Mouse (Mus musculus) lung, embryonic 16.5 days (tissue): ENCODE data around the gene Upp2. TPM values are rescaled to one million over a fixed set of nuclear protein-coding genes. Genes with fewer than 3 reads are reported as not detected.
A peak's percentile ranks its signal among the peaks of the same experiment; 100 is the strongest.

Experiments used
- ATAC-seq: fragments of 200-750 bp; cut with Nextera tagmentation; 2 replicates; pipeline ENCODE4 v1.8.0; 2017; ENCODE audit warnings: low read depth, mild to moderate bottlenecking, moderate library complexity
- H3K27ac ChIP-seq: fragments of 300-500 bp; sonication (generic); 2 replicates; pipeline ENCODE4 v1.5.1; 2014; ENCODE audit warnings: mild to moderate bottlenecking, control low read depth, low read length
- H3K27me3 ChIP-seq: fragments of 300-500 bp; sonication (generic); 2 replicates; pipeline ENCODE4 v1.6.1; 2014; ENCODE audit warnings: low read depth, low read length, mixed read lengths; ENCODE audit not compliant: control insufficient read depth, insufficient read depth
- H3K36me3 ChIP-seq: fragments of 300-500 bp; sonication (generic); 2 replicates; pipeline ENCODE4 v1.6.1; 2014; ENCODE audit warnings: low read length; ENCODE audit not compliant: control insufficient read depth, insufficient read depth
- H3K4me1 ChIP-seq: fragments of 300-500 bp; sonication (generic); replicated peaks from 2 replicates; pipeline ENCODE4 v1.6.1; 2014; ENCODE audit warnings: low read length, mixed read lengths; ENCODE audit not compliant: control insufficient read depth, insufficient read depth
- H3K4me2 ChIP-seq: fragments of 300-500 bp; sonication (generic); 2 replicates; pipeline ENCODE4 v1.6.1; 2014; ENCODE audit warnings: low read depth, low read length, control low read depth
- H3K4me3 ChIP-seq: fragments of 300-500 bp; sonication (generic); 2 replicates; pipeline ENCODE4 v1.5.1; 2014; ENCODE audit warnings: mild to moderate bottlenecking, low read length, control low read depth
- H3K9ac ChIP-seq: fragments of 300-500 bp; sonication (generic); 2 replicates; pipeline ENCODE4 v1.6.1; 2014; ENCODE audit warnings: low read length, control low read depth
- H3K9me3 ChIP-seq: fragments of 300-500 bp; sonication (generic); 2 replicates; pipeline ENCODE4 v1.6.1; 2016; ENCODE audit warnings: low read length; ENCODE audit not compliant: control insufficient read depth
- WGBS: fragments of 180-500 bp; shearing (Covaris S2); extraction: QIAGEN DNeasy Blood & Tissue Kit; methylation state at CpG from one replicate; pipeline ENCODE4 v1.1.7; 2014; 5-methylcytosine and 5-hydroxymethylcytosine counted together
- polyA plus RNA-seq: library from polyadenylated mRNA; unstranded; fragments of >200 nt; fragmentation: Nextera tagmentation; extraction: Ambion mirVana; gene quantifications from 2 replicates; pipeline ENCODE4 v1.2.1, GENCODE M21; 2015

Gene Upp2
- polyA plus RNA-seq, 1 experiment from 2014 or later: 6.6 TPM

DNA sequence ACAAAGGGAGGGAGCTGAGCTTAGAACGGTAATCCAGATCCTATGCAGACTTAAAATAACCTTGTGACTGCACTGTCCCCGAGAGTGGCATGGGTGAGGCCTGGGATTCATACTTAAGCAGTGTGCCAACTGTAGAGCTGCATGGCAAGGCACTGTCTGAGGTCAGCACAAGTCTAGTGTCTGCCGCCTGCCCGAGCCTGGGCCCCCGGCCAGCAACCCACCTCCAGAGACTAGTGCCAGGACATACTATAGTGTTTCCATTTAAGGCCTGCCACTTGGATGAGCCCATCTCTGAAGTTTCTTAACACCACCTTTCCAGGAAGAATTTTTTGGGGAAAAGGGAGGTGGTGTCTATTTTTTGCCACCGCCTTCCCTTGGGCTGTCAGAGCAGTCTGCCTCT is 1.8 kb upstream of the Upp2 start:
- Histone ChIP-seq H3K4me2 (peak overlapping the region; percentile 73), H3K36me3 (no peaks in the 10 kb centered on the region), H3K4me1 (peaks cover 35% of the 10 kb centered on the region), H3K27ac (no peak overlapping the region), H3K9ac (peak overlapping the region; percentile 34; the same call in 1 of the 2 replicates), H3K27me3 (no peaks in the 10 kb centered on the region), H3K9me3 (no peaks in the 10 kb centered on the region), H3K4me3 (peak overlapping the region; percentile 87)
- 41% methylated on average over 6 of the region's 6 CpGs for WGBS
- ATAC-seq: no peak

DNA sequence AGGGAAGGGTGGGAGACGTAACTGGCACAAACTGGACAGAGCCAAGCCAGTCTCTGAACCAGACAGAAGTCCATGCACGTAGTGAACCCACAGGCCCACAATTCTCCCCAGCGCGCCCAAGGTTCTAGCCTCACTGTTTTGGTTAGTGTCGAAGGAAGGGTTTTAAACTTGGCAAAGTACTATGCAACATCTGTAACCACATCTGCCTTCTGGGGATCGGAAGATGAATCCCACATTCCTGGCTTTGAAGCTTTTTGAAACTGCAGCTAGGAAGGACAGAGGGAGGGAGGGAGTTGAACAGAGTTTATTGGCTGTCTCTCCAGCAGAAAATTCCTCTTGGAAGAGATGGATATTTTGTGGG is 1.1 kb upstream of the Upp2 start:
- peaks cover 35% of the 10 kb centered on the region for H3K4me1 ChIP-seq

DNA sequence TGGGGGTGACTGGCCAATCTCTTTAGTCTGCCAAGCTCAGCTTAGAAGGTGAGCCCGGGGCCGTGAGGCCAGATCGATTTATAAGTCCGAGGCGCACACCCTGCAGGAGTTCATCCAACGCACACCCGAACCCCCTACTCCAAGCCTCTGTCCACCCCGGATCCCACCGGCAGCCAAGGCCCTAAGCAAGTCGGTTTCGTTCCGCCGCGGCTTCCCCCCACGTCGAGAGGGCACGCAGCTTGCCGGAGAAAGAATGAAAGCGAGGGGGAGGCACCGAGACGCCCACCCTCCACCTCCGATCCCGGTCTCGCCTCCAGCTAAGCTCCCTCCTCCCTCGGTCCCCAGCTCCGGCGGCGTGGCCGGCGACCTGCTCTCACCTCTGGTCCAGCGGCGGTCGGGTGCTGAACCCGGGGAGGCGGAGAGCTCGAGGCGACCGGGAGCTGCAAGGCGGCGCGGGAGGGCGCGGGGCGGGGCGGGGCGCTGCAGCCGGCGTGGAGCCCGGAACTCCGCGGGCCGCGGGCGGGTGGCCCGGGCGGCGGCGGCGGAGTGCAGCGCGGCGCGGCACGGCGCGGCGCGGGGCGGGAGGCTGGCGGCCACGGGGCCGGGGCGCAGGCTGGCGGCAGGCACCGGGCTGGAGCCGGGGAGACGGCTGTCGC is 560 bp upstream of the Upp2 start:
- Histone ChIP-seq H3K4me3 (peak overlapping the region; percentile 87), H3K4me1 (peaks cover 35% of the 10 kb centered on the region), H3K9ac (peak overlapping the region; percentile 88), H3K4me2 (peak overlapping the region; percentile 73), H3K9me3 (no peaks in the 10 kb centered on the region), H3K36me3 (no peaks in the 10 kb centered on the region), H3K27me3 (no peaks in the 10 kb centered on the region), H3K27ac (peak overlapping the region; percentile 97)
- ATAC-seq: peak; percentile 46
- 0% methylated on average over 27 of the region's 78 CpGs for WGBS

More for the DNA sequence above, 1.1 kb upstream of the Upp2 start:
- Histone ChIP-seq H3K4me3 (peak overlapping the region; percentile 87), H3K27ac (peak overlapping the region; percentile 97), H3K27me3 (no peaks in the 10 kb centered on the region), H3K9me3 (no peaks in the 10 kb centered on the region), H3K9ac (peak overlapping the region; percentile 88), H3K4me2 (peak overlapping the region; percentile 73), H3K36me3 (no peaks in the 10 kb centered on the region)
- WGBS: 3% methylated on average over 6 of the region's 6 CpGs
- peak; percentile 0; the same call in 1 of the 2 replicates for ATAC-seq

DNA sequence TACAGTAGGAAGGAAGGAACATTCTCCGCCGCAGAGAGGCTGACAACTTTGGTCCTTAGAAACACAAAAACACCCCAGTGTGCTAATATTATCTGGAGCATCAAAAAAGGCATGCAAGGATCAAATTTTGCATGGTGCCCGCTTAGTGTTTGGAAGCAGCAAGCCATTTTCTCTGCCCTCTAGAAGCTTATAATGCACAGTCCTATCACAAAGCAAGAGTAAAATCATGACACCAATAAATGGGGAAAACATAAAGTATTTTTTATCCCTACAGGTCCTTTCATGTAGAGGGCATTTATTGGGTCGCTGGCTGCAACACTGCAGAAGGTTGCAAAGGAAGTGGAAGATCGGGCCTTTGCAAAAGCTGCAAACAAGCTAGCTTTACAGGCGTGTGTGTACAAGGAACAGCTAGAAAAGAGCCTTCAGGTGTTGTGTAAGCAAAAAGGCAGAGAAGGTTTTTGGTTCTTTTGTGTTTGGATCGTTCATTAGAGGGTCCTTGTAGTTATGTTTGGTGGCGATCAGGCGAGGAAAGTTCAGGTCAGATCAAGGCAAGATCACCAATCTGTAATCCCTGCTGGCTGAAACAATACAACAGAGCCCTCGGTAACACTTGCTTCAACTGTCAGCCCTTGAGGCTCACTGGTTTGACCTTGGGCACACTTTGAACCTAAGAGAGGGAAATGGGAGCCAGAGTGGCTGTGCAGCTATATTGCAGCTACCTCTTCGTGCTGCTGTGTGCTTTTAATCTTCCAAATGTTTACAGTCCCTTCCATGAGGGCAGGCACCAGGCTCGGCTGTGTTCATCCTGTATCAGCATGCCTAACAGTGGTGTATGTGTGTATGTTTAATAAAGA is 995 bp downstream of the Upp2 start:
- Histone ChIP-seq H3K4me3 (peak overlapping the region; percentile 87), H3K4me1 (peaks cover 24% of the 10 kb centered on the region), H3K9ac (peak overlapping the region; percentile 88), H3K36me3 (no peaks in the 10 kb centered on the region), H3K27ac (peak overlapping the region; percentile 97), H3K4me2 (peak overlapping the region; percentile 74), H3K9me3 (no peaks in the 10 kb centered on the region), H3K27me3 (no peaks in the 10 kb centered on the region)
- ATAC-seq: no peak
- 5% methylated on average over 12 of the region's 12 CpGs for WGBS

DNA sequence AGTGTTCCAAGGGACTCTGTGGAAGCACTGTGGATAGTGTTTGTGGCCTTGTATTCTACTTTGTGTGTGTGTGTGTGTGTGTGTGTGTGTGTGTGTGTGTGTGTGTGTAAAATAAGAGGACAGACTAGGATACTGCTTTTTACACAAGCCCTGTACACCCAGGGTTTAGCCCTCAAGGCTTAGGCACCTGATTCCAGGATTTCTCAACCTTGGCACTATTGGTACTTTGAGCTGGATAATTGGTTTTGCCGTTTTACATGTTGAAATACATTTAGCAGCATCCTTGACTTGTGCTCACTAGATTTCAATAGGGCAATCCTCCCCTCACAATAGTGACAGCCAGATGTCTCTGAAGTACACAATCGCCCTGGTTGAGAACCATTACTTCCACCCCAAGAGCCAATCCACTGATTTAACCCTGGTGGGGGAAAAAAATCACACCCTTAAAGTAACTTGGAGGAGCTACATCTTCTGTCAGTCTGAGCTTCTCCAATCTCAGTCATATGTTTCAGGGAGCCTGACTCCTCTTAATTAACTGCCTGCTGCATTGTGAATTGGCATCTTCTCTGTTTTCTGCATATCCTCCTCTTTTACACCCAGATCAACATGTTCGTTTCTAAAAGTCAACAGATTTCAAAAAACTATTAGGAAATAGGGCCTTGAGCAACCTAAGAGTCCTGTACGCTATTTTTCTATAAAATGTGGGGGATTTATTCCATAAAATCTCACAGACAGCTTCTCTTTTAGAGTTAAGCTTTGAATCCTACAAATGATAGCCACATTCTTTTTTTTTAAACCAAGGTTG is 1.9 kb downstream of the Upp2 start:
- Histone ChIP-seq H3K9me3 (no peaks in the 10 kb centered on the region), H3K36me3 (no peaks in the 10 kb centered on the region), H3K4me3 (no peak overlapping the region), H3K9ac (no peak overlapping the region; the same call in 1 of the 2 replicates), H3K4me2 (no peak overlapping the region; the same call in 1 of the 2 replicates), H3K27ac (no peak overlapping the region), H3K4me1 (peaks cover 22% of the 10 kb centered on the region), H3K27me3 (no peaks in the 10 kb centered on the region)
- WGBS: 62% methylated on average over 4 of the region's 4 CpGs
- no peak for ATAC-seq

DNA sequence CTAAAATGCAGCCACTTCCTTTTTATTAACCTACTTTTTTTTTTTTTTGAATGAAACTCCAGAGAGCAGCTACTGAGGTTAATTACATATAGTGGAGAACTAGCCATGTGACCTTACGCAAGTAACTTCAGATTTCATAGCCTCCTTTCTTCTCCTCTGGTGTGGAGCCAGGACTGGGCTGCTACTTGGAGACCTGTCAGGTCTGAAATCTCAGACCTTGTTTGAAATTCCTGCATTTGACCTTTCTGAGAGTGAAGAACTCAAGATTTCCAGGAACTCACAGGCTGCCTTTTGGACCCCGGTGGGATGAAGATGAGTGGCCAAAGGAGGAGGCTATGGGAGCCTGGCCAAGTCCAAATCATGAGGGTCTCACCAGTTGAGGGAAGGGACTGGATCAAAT is 7.1 kb downstream of the Upp2 start:
- no peak overlapping the region for H3K27ac ChIP-seq
- no peak overlapping the region for H3K4me3 ChIP-seq
- no peak overlapping the region for H3K4me2 ChIP-seq
- ATAC-seq: no peak
- H3K9ac ChIP-seq: no peak overlapping the region
- 63% methylated on average over 2 of the region's 2 CpGs for WGBS
- H3K4me1 ChIP-seq: no peaks in the 10 kb centered on the region
- H3K9me3 ChIP-seq: no peaks in the 10 kb centered on the region
- no peaks in the 10 kb centered on the region for H3K27me3 ChIP-seq
- no peaks in the 10 kb centered on the region for H3K36me3 ChIP-seq

DNA sequence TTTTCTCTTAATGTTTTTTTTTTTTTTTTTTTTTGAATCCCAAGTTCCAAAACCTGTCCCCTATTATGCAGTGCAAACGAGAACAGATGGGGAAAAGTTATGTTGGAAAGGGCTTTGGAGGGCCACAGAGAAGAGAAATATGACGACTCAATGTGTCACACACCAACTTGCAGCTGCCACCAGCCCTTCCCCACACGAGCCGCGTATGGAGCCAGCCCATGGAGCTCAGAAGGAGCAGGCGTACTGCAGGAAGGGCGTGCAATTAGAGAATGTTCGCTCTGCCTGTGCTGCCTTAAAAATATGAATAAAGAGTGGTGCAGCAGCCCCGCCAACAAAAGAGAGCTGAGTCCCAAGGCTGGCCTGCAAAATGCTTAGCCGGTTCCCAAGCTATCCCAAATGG is 19.2 kb downstream of the Upp2 start:
- Histone ChIP-seq H3K4me2 (peak overlapping the region; percentile 8; the same call in 1 of the 2 replicates), H3K27ac (no peak overlapping the region), H3K4me1 (peaks cover 15% of the 10 kb centered on the region), H3K9me3 (no peaks in the 10 kb centered on the region), H3K9ac (no peak overlapping the region), H3K27me3 (no peaks in the 10 kb centered on the region), H3K4me3 (no peak overlapping the region), H3K36me3 (no peaks in the 10 kb centered on the region)
- WGBS: 34% methylated on average over 10 of the region's 10 CpGs
- peak; percentile 72 for ATAC-seq

DNA sequence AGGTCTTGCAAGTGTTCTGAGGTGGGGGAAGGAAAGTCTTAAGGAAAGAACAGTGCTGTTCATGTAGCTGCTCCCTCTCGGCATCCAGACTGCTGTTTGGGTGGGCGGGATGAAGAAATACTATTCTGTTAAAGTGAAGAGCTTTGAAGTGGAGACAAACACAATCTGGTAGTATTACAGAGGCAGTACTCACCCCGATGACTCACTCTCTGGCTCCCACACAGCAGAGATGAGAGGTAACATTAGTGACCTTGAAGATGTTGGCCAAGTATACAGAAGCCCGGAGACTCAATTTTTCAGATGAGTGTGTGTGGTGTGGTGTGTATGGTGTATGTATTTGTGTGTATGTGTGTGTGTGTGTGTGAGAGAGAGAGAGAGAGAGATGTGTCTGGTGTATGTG is 22.5 kb downstream of the Upp2 start:
- Histone ChIP-seq H3K36me3 (no peaks in the 10 kb centered on the region), H3K4me2 (no peak overlapping the region), H3K27me3 (no peaks in the 10 kb centered on the region), H3K9ac (no peak overlapping the region), H3K27ac (no peak overlapping the region), H3K4me3 (no peak overlapping the region), H3K9me3 (no peaks in the 10 kb centered on the region), H3K4me1 (peaks cover 15% of the 10 kb centered on the region)
- peak; percentile 49 for ATAC-seq
- 28% methylated on average over 4 of the region's 4 CpGs for WGBS

DNA sequence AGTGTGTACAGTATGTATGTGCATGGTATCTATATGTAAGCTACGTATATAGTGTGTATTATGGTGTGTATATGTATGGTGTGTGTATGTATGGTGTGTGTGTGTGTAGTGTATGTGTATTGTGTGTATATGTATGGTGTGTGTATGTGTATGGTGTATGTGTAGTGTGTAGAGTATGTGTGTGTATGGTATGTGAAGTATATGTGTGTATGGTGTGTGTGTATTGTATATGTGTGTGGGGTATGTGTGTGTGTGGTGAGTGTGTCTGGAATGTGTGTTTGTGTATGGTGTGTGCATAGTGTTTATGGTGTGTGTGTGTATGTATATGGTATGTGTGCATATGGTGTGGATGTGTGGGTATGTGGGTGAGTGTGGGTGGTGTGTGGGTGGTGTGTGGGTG is 23.0 kb downstream of the Upp2 start:
- H3K27me3 ChIP-seq: no peaks in the 10 kb centered on the region
- WGBS: 86% methylated on average over 1 of the region's 1 CpGs
- no peak overlapping the region for H3K27ac ChIP-seq
- H3K4me2 ChIP-seq: no peak overlapping the region
- H3K36me3 ChIP-seq: no peaks in the 10 kb centered on the region
- H3K4me3 ChIP-seq: no peak overlapping the region
- no peak overlapping the region for H3K9ac ChIP-seq
- peaks cover 18% of the 10 kb centered on the region for H3K4me1 ChIP-seq
- no peaks in the 10 kb centered on the region for H3K9me3 ChIP-seq
- ATAC-seq: peak; percentile 8
